Mouse (Mus musculus): ENCODE results near the gene Slc35f3. TPM values are rescaled to one million over a fixed set of nuclear protein-coding genes. Genes with fewer than 3 reads are reported as not detected.
"Not testable (repeated sequence)": the region's sequence is repeated elsewhere in the genome, so short reads cannot be mapped to it uniquely, and the experiment has no call there.

The Slc35f3 gene
- total RNA-seq, 2 experiments from 2014 or later: not detected

- ATAC-seq (ENCODE audit: poor library complexity, severe bottlenecking): no peak
Measured at GRCm38 (mm10) chr8:126395917-126396316, 97.6 kb downstream of the Slc35f3 start.

GRCm38 (mm10) chr8:126398349-126398748 is 100.0 kb downstream of the Slc35f3 start:
- no peak for ATAC-seq (ENCODE audit: poor library complexity, severe bottlenecking)

DNA sequence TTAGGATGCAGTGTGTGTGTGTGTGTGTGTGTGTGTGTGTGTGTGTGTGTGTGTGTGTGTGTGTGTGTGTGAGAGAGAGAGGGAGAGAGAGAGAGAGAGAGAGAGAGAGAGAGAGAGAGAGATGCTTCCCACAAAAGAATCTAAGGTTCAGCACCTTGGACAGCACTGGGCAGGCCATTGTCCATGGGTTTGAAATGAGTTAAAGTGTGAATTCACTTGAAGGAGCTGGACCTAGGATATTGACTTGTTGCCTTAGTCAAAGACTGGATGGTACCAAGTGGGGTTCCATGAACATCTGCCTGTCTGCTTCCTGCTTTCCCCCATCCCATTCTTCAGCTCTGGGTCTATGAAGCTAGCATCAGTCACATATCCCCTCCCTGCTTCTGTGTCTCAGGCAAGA is 106.2 kb downstream of the Slc35f3 start:
- ATAC-seq (ENCODE audit: poor library complexity, severe bottlenecking): not testable (repeated sequence)

GRCm38 (mm10) chr8:126405030-126405429 is 106.7 kb downstream of the Slc35f3 start:
- ATAC-seq (ENCODE audit: poor library complexity, severe bottlenecking): no peak

DNA sequence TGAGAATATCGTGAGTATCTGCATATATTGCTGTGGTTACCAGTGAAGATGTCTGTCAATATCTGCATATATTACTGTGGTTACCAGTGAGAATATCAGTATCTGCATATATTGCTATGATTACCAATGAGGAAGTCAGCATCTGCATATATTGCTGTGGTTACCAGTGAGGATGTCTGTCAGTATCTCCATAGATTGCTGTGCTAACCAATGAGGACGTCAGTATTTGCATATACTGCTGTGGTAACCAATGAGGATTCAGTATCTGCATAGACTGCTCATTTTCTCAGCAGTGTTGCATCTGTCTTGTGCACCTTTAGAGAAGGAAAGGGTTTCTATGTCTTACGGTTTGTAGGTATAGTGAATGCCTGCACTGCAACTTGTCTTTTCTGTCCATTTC is 122.5 kb downstream of the Slc35f3 start:
- ATAC-seq (ENCODE audit: poor library complexity, severe bottlenecking): no peak

DNA sequence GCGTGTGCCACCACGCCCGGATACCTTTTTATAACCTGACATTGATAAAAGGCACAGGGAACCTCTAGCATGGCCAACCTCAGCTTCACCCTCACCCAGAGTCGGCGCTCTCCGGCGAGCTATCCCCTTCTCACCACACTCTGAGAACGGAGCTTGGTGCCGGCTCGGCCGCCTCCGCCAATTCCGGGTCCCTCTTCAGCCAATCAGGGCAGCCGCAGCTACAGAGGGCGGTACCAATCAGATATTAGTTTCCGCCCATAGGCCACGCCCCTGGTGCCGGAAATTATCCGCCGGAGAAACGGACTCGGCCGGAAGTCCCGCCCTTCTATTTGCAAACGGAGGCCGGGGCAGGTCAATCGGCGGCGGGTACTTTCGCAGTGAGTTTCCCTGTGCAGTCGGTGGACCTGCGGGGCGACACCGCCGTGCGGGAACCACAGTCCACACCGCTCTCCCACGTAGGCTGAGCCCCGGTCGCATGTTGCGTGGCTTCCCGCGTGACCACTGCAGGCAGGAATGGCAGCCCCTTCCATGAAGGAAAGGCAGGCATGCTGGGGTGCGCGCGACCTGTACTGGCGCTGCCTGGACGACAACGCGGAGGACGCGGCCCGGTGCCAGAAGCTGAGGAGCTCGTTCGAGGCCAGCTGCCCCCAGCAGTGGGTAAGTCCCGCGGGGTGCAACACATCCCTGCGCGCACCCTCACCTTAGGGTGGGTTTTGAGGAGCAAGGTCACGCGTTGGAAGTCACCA is 124.0 kb downstream of the Slc35f3 start, which contains the start of gene Coa6:
TSS of gene Coa6 (plus strand) at position 342 of the 746 bp plus-strand sequence.
- ATAC-seq (ENCODE audit: poor library complexity, severe bottlenecking): peak; percentile 98

DNA sequence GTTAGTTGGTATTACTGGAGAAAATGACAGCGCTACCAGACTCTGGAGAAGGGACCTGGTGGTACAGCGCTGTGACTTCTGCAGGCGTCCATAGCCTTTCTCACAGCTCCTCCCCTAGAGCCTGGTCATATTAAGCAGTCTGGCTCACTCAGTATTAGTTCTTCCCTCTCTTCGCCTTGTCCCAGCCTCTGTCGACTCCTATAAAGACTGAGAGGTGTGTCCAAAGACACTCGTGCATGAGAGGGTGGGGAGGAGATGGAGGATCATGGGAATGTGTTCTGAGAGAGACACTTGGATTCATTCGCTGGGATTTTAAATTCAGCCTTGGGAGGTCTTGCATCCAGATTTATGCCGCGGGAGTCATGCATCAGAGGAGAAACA is 124.6 kb downstream of the Slc35f3 start:
- ATAC-seq (ENCODE audit: poor library complexity, severe bottlenecking): peak; percentile 17; the same call in 1 of the 2 replicates

- ATAC-seq (ENCODE audit: poor library complexity, severe bottlenecking): no peak
Measured at GRCm38 (mm10) chr8:126424163-126424562, 125.8 kb downstream of the Slc35f3 start.

DNA sequence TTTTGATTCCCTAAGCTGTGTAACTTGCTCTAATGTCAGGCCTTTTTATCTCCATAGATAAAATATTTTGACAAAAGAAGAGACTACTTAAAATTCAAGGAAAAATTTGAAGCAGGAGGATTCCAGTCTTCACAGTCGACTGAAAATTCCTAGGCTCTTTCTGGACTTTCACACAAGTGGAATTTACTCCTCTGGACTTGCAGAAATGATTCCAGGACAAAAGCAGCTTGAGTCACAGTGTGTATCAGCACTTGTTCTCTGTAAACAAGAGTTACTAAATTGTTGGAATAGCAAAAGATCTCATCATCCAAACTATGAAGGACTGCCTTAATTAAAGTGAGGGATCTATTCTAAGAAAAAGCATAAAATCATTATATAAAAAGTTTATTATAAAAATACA is 126.6 kb downstream of the Slc35f3 start:
- ATAC-seq (ENCODE audit: poor library complexity, severe bottlenecking): no peak

DNA sequence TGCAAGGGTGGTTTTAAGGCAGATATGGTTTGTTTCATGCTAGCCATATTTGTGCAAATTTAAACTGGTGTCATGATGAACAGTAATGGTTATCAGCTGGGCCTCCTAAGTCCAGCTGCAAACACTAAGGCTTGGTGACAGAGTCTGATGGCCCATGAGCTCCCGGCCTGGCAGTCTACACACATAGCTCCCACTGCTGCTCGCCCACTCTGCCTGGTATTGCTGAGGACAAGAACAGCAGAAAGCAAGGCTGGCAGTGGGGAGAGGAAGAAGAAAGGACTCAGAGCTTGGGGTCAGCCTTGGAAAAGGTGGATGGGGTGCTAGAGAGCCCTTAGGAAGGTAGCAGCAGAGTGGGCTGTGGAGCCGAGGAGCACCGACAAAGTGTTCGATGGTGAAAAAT is 131.3 kb downstream of the Slc35f3 start:
- ATAC-seq (ENCODE audit: poor library complexity, severe bottlenecking): no peak

DNA sequence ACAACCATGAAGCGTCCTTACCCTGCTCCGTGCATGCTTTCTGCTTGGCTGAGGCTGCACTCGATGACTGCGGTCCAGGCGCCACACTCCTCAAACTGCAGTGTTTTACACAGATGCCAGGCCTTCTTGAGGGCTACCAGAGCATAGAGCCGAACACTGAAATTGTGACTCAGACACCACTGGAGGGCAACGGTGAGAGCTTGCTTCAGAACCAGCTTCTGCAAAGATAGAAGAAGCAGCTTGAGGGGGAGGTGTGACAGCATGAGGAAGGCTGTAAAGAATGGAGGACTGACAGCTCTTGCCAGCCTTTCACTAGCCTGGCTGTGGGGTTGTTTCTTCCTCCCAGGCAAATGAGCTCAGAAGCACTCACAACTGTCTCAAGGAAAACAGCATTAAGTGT is 135.5 kb downstream of the Slc35f3 start:
- ATAC-seq (ENCODE audit: poor library complexity, severe bottlenecking): no peak

GRCm38 (mm10) chr8:126438937-126439336 is 140.6 kb downstream of the Slc35f3 start:
- ATAC-seq (ENCODE audit: poor library complexity, severe bottlenecking): no peak

Other genes with a start within 250 kb of the Slc35f3 start
- 24.4 and 36.5 TPM in 2 replicates for gene Coa6, start 124.0 kb downstream of the Slc35f3 start, total RNA-seq (2015)
- 25.7 and 30.1 TPM in 2 replicates for gene Coa6, start 124.0 kb downstream of the Slc35f3 start, total RNA-seq (2017)
- 3.2 TPM in 2 replicates for gene Tarbp1, start 176.5 kb downstream of the Slc35f3 start, total RNA-seq (2015)
- 2.3 TPM in 2 replicates for gene Tarbp1, start 176.5 kb downstream of the Slc35f3 start, total RNA-seq (2017)

Measured in megakaryocyte, adult 5-6 weeks (primary cell).